Mouse (Mus musculus) CD4-positive, CD25-positive, alpha-beta regulatory T cell, adult 2 months (primary cell): ENCODE data around the gene Efcc1.

ENCODE experiments used
- DNase-seq: peaks from one replicate; pipeline ENCODE4 v3.0.0-alpha.2; 2012; ENCODE audit warnings: low read depth, low spot score

Efcc1 gene

GRCm38 (mm10) chr6:87804886-87805285, 74.2 kb downstream of the Efcc1 start:
- DNase-seq = no peak

GRCm38 (mm10) chr6:87805448-87805847, 74.8 kb downstream of the Efcc1 start:
- DNase-seq = no peak
